Mouse (Mus musculus) MEL (cell line): Measurements from ENCODE around the gene Ets1.

ENCODE experiments used
- CHD1 ChIP-seq: IDR thresholded peaks from 2 replicates; pipeline ENCODE4 v1.6.1; 2012; ENCODE audit warnings: low read depth, mild to moderate bottlenecking, inconsistent platforms, low read length, improper control_type of control experiment
- CHD2 ChIP-seq: IDR thresholded peaks from 2 replicates; pipeline ENCODE4 v1.6.1; 2011; ENCODE audit warnings: low read length, improper control_type of control experiment
- CTCF ChIP-seq, 3 experiments: IDR thresholded peaks in 2 of 3; conservative IDR thresholded peaks in 1 of 3; 2 replicates each; pipeline ENCODE4 v1.5.1; 2011 to 2012; ENCODE audit warnings: low read length in 3 of 3, low read depth in 2 of 3, mild to moderate bottlenecking in 2 of 3, improper control_type of control experiment in 1 of 3, inconsistent platforms in 1 of 3, mixed read lengths in 1 of 3, moderate library complexity in 1 of 3; ENCODE audit not compliant: control insufficient read depth in 1 of 3, insufficient read depth in 1 of 3, poor library complexity in 1 of 3, severe bottlenecking in 1 of 3
- KAT2A ChIP-seq: conservative IDR thresholded peaks from 2 replicates; pipeline ENCODE4 v1.6.1; 2012; ENCODE audit warnings: low read depth, low read length, improper control_type of control experiment, inconsistent platforms
- MAX ChIP-seq: IDR thresholded peaks from 2 replicates; pipeline ENCODE4 v1.6.1; 2011; ENCODE audit warnings: low read length, improper control_type of control experiment
- POLR2A ChIP-seq, 2 experiments: IDR thresholded peaks; 2 replicates each; pipeline ENCODE4 v1.6.1; 2011 to 2012; ENCODE audit warnings: low read length in 2 of 2, mild to moderate bottlenecking in 2 of 2, control low read depth in 1 of 2, improper control_type of control experiment in 1 of 2, low read depth in 1 of 2, moderate library complexity in 1 of 2; ENCODE audit not compliant: control insufficient read depth in 1 of 2, insufficient read depth in 1 of 2, poor library complexity in 1 of 2
- POLR2AphosphoS2 ChIP-seq: IDR thresholded peaks from 2 replicates; pipeline ENCODE4 v1.6.1; 2011; ENCODE audit warnings: low read length, improper control_type of control experiment
- POLR2AphosphoS5 ChIP-seq: IDR thresholded peaks from 2 replicates; pipeline ENCODE4 v1.6.1; 2012; ENCODE audit warnings: low read depth, borderline replicate concordance, mild to moderate bottlenecking, inconsistent platforms, low read length, moderate library complexity, mixed read lengths
- RAD21 ChIP-seq: IDR thresholded peaks from 2 replicates; pipeline ENCODE4 v1.6.1; 2011; ENCODE audit warnings: mild to moderate bottlenecking, low read depth, low read length, improper control_type of control experiment
- ZC3H11A ChIP-seq: IDR thresholded peaks from 2 replicates; pipeline ENCODE4 v1.6.1; 2012; ENCODE audit warnings: low read depth, mild to moderate bottlenecking, inconsistent platforms, low read length, improper control_type of control experiment

DNA sequence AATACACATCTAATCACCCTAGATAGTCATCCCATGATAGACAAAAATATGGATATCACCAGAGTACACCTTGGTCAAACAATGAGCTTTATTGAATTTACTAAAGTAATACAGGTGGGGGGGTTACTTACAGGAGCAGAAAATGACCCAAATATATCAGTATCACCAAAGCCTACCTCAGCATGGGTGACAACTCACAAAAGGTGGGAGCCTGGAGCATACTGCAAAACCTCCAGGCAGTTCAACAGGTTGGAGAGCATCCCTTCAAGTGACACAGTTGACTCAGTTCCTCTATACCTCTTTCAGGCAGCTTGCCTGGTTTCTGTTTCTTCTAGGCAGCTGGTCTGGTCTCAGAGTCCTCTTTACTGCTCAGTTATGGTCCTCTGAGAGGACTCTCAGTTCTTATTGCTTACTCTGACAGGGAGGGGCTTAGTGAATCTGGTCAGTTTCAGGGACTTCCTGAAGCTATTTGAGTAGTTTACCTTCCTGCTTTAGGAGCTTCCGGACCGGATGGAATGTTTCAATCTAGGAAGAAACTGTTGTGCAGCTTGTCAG lies 24.5 kb downstream of the Ets1 start:
- TF ChIP-seq CHD2 (no peak), CHD1 (no peak), MAX (no peak), POLR2A (IDR thresholded peaks at IDR 0.05; ENCODE audit: control insufficient read depth in 1 of 2, insufficient read depth in 1 of 2, low read depth in 1 of 2, low read length in 2 of 2, poor library complexity in 1 of 2) (no peak), RAD21 (no peak), POLR2AphosphoS2 (no peak), POLR2AphosphoS5 (no peak), CTCF (IDR thresholded peaks at IDR 0.05 in 2 of 3, conservative IDR thresholded peaks at IDR 0.05 in 1 of 3; ENCODE audit: control insufficient read depth in 1 of 3, insufficient read depth in 1 of 3, low read depth in 2 of 3, low read length in 3 of 3, poor library complexity in 1 of 3, severe bottlenecking in 1 of 3) (no peak), ZC3H11A (no peak), KAT2A (no peak)
